Mouse (Mus musculus) brain, embryonic 18.5 days (tissue): ENCODE data around the gene Frem2.
A peak's percentile ranks its signal among the peaks of the same experiment; 100 is the strongest.

ENCODE experiments used
- DNase-seq: peaks from one replicate; pipeline ENCODE4 v3.0.0-alpha.2; 2012; ENCODE audit warnings: low read depth, low spot score

Frem2 gene

GRCm38 (mm10) chr3:53557388-53558214 lies 99.6 kb downstream of the Frem2 start:
- DNase-seq = no peak

GRCm38 (mm10) chr3:53555031-53555952 lies 101.9 kb downstream of the Frem2 start:
- no peak for DNase-seq

- no peak for DNase-seq
These were observed 104.5 kb downstream of the Frem2 start for GRCm38 (mm10) chr3:53552691-53553090.

- DNase-seq = no peak
These were observed 125.1 kb downstream of the Frem2 start for GRCm38 (mm10) chr3:53532091-53532490.

GRCm38 (mm10) chr3:53530305-53530704 lies 126.8 kb downstream of the Frem2 start:
- no peak for DNase-seq

GRCm38 (mm10) chr3:53525737-53526136 lies 131.4 kb downstream of the Frem2 start:
- peak; percentile 73 for DNase-seq

GRCm38 (mm10) chr3:53522794-53523193 lies 134.4 kb downstream of the Frem2 start:
- no peak for DNase-seq

GRCm38 (mm10) chr3:53514221-53515065 lies 142.7 kb downstream of the Frem2 start:
- no peak for DNase-seq

- no peak for DNase-seq
These were observed 144.1 kb downstream of the Frem2 start for GRCm38 (mm10) chr3:53513096-53513495.

- DNase-seq = no peak
These were observed 154.7 kb downstream of the Frem2 start for GRCm38 (mm10) chr3:53502428-53502827.

- no peak for DNase-seq
These were observed 158.7 kb downstream of the Frem2 start for GRCm38 (mm10) chr3:53498351-53498905.

GRCm38 (mm10) chr3:53488353-53488752 lies 168.8 kb downstream of the Frem2 start, which contains the start of gene Stoml3:
Gene Stoml3, plus strand, starts transcription at chr3:53488653.
- no peak for DNase-seq

- no peak for DNase-seq
These were observed 170.1 kb downstream of the Frem2 start for GRCm38 (mm10) chr3:53486996-53487576.

- DNase-seq = no peak
These were observed 170.6 kb downstream of the Frem2 start for GRCm38 (mm10) chr3:53486561-53486960.

- no peak for DNase-seq
These were observed 173.6 kb downstream of the Frem2 start for GRCm38 (mm10) chr3:53483414-53484059.

GRCm38 (mm10) chr3:53478419-53479046 lies 178.6 kb downstream of the Frem2 start:
- DNase-seq = no peak

- no peak for DNase-seq
These were observed 179.7 kb downstream of the Frem2 start for GRCm38 (mm10) chr3:53477468-53477867.

- peak; percentile 26 for DNase-seq
These were observed 181.3 kb downstream of the Frem2 start for GRCm38 (mm10) chr3:53475889-53476288.

GRCm38 (mm10) chr3:53474179-53474578 lies 183.0 kb downstream of the Frem2 start:
- no peak for DNase-seq

- no peak for DNase-seq
These were observed 185.1 kb downstream of the Frem2 start for GRCm38 (mm10) chr3:53472061-53472460.
